Mouse (Mus musculus): ENCODE measurements around the gene Fyco1.

Fyco1 gene

GRCm38 (mm10) chr9:123851713-123852448, at the start of gene Fyco1:
TSS of gene Fyco1 (minus strand) at chr9:123851899.
- DNase-seq (ENCODE audit: low spot score in 2 of 2): peak; percentile 95 to 98

GRCm38 (mm10) chr9:123872049-123872448, 20.4 kb upstream of the Fyco1 start:
- DNase-seq (ENCODE audit: low spot score in 2 of 2): no peak

GRCm38 (mm10) chr9:123869167-123869784, 17.6 kb upstream of the Fyco1 start:
- no peak for DNase-seq (ENCODE audit: low spot score in 2 of 2)

DNA sequence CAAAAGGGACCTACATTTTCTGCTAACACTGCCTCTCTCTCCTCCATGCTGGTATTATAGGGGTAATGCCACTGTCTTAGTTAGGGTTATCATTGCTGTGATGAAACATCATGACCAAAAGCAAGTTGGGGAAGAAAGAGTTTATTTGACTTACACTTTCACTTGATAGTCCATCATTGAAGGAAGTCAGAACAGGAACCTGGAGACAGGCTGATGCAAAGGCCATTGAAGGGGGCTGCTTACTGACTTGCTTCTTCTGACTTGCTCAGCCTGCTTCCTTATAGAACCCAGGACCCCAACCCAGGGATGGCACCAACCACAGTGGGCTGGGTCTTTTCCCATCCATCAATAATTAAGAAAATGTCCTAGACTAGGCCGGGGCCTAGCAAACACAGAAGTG, 11.9 kb upstream of the Fyco1 start:
- no peak for DNase-seq (ENCODE audit: low spot score in 2 of 2)

- no peak for DNase-seq (ENCODE audit: low spot score in 2 of 2)
These were observed 11.4 kb upstream of the Fyco1 start for GRCm38 (mm10) chr9:123862895-123863616.

DNA sequence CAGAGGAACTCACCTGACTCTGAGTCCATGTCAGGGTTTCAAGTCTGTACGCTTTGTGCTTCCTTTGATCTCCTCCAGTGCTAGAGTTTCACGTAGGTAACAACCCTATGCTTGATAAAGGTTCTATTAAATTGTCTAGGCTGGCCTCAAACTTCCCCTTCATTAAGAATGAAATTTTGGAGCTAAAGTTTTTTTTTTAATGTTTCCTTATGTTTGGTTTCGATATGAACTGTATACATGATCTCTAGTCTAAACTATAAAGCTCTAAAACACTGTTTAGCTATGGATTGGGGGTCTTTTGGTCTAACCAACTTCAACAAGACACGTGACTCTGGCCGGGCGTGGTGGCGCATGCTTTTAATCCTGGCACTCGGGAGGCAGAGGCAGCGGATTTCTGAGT, 10.2 kb upstream of the Fyco1 start, which contains the start of gene Xcr1:
Gene Xcr1, minus strand, starts transcription at position 101 of the 400 bp plus-strand sequence.
- no peak for DNase-seq (ENCODE audit: low spot score in 2 of 2)

DNA sequence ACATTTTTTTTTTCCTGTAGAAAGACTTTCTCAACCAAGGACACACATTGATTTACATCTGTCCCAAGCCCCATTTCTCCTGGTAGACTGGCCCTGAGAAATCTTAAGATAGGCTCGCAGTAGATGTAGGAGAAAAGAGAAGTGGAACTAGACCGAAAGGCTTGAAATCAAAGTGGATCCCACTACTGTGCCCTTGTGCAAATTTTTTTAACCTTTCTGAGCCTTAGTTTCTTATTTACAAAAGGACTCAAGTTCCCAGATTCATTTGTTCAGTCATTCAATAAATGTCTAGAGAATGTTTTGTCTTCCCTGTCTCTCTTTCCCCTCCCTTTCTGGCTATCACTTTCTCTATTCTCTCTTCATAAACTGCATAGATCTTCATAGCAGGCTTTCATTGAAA, 5.1 kb upstream of the Fyco1 start:
- no peak for DNase-seq (ENCODE audit: low spot score in 2 of 2)

GRCm38 (mm10) chr9:123852449-123853390, 1.0 kb upstream of the Fyco1 start:
- DNase-seq (ENCODE audit: low spot score in 2 of 2): no peak

- DNase-seq (ENCODE audit: low spot score in 2 of 2): peak in 1 of 2 experiments; percentile 8
These were observed 512 bp downstream of the Fyco1 start for GRCm38 (mm10) chr9:123851062-123851712.

GRCm38 (mm10) chr9:123850705-123851061, 1.0 kb downstream of the Fyco1 start:
- no peak for DNase-seq (ENCODE audit: low spot score in 2 of 2)

DNA sequence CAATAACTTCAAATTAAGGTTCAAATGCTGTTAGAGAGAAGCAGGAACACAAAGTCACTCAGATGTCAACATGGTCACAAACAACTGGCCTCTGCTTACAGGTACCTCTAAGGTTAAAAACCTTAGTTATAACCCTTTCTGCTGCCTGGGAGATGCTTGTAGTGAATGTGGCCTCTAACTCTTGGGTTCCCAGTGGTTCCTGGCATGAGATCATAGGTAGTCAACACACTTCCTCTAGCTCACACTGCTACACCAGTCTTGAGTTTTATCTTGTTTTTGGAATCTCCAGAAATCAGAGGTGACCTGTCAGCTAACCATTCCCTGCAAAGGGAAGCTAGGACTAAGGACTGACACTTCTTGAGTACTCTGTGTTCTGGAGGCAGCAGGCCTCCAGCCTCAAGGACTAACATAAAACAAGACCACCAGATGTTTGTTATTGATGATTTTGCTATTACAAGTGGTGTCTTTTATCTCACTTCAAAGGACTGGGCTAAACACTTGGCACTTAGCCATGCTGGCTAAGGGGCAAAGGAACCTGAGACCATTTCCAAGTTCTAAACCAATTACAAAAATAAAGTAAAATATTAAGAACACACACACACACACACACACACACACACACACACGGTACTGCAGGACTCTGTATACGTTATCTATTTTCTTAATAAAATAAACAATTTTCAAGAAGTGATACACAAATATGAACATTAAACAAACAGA, 1.6 kb downstream of the Fyco1 start:
- no peak for DNase-seq (ENCODE audit: low spot score in 2 of 2)

DNA sequence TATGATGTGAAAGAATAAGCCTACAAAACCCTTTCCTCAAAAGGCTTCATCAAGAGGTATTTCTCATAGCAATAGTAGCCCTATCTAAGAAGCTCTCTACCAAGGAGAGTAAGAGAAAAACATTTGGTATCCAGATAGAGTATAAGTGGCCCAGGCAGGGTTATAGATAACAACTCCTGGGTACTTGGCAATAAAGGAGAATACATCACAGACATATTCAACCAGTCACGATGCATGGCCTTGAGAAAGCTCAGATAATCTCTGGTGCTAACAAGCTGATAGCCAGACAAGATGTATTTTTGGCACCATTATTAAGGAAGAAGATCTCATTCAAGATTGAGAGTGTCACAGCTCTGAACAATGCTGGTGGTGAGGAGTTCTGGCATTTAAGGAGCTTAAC, 5.2 kb downstream of the Fyco1 start:
- DNase-seq (ENCODE audit: low spot score in 2 of 2): no peak

DNA sequence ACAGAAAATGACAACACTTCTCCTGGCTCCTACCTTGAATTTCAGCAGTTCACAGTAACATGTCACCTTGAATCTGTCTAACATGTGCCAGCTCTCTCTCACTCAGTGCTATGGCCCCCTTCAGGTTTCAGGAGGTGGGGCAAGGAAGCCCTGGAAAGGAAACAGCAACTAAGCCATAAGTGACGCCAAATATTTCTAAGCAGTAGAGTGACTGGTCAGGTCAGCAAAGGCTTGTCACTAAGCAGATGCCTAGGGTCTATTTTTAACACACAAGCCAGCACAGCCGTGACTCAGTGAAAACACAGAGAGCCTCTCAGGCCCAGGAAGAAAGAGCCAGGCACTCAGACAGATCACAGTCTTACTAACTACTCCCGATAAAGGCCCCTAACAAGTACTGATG, 6.6 kb downstream of the Fyco1 start:
- no peak for DNase-seq (ENCODE audit: low spot score in 2 of 2)

GRCm38 (mm10) chr9:123844468-123844867, 7.2 kb downstream of the Fyco1 start:
- DNase-seq (ENCODE audit: low spot score in 2 of 2): no peak

DNA sequence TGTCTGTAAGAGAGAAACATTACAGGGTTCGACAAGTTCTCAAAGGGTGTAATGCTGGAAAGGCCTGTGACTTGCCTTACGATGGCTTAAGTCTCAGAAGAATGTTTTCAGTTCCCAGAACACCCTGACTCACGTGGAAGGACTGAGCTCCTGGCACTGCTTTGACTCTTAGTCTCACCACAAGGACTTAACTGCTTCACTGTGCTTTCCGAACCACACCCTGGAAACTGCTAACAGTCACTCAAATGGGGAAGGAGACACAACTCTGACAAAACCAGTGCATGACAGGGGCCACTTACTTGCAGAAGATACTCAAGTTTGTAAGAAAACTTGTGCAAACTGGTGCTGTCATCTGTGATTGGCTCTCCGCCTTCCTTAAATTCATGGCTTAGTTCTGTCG, 11.5 kb downstream of the Fyco1 start:
- no peak for DNase-seq (ENCODE audit: low spot score in 2 of 2)

- DNase-seq (ENCODE audit: low spot score in 2 of 2): no peak
These were observed 15.8 kb downstream of the Fyco1 start for GRCm38 (mm10) chr9:123835851-123836250.

GRCm38 (mm10) chr9:123828916-123829315, 22.8 kb downstream of the Fyco1 start:
- no peak for DNase-seq (ENCODE audit: low spot score in 2 of 2)

DNA sequence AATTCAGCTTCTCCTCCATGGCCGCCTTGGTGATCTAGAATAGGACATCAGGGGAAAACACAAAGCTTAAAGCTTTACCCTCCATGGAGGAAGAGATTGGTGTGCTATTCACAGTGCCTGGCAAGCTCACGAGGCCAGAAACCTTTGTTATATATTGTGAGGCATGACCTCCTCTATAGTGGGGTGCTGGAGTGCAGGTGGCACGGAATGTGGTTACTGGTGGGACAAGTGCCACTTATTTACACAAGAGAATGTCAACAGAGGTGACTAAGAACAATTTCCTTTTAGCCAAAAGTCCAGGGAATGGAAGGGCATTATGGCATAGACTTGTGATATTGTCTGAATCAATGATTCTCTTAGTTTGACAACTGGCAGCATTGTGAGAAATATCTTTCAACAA, 25.1 kb downstream of the Fyco1 start:
- DNase-seq (ENCODE audit: low spot score in 2 of 2): no peak

DNA sequence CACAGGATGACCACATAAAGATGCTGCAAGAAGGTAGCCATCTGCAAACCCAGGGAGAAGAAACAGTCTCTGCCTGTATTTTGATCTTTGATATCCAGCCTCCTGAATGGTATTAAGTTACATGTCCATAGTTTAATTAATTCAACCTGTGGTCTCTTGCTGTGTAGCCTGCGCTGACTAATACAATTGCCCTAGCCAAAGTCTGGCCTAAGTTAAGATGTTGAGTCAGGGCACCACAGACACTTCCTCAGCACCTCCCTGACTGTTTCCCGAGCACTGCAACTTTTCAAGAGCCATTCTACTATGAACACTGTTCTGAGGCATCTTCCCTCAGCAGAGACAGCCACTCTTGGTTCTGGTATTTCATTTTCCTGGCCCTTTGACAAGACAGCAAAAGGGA, 33.1 kb downstream of the Fyco1 start:
- no peak for DNase-seq (ENCODE audit: low spot score in 2 of 2)

DNA sequence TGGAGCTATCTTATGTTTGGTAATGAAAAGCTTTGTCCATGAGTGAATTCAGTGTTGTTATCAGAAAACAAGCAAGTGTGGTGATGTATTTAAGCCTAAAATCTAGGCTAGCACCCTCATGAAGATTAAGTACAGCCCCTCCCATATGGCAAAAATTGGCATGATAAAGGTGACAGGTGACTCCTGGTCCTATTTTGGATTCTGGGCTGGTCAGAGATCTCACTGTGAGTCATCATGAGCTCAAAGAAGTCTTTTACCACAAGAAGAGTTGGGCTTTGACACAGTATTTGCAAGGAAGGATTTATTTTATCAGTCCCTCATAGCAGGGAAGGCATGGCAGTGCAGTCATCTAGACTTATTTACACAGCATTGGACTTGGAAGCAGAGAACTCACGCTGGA, 35.7 kb downstream of the Fyco1 start:
- no peak for DNase-seq (ENCODE audit: low spot score in 2 of 2)

GRCm38 (mm10) chr9:123815444-123815843, 36.3 kb downstream of the Fyco1 start:
- DNase-seq (ENCODE audit: low spot score in 2 of 2): no peak
